Mouse (Mus musculus) olfactory bulb, adult 2 months (tissue): Measurements from ENCODE around the gene Rita1. TPM values are rescaled to one million over a fixed set of nuclear protein-coding genes. Genes with fewer than 3 reads are reported as not detected.

Source experiments
- H3K27ac ChIP-seq: fragments of 200-500 bp; 2 replicates; pipeline ENCODE4 v1.5.1; 2012; ENCODE audit warnings: low read depth, low read length; ENCODE audit not compliant: insufficient read depth
- H3K4me1 ChIP-seq: fragments of 200-500 bp; 2 replicates; pipeline ENCODE4 v1.6.1; 2012; ENCODE audit warnings: low read length; ENCODE audit not compliant: control insufficient read depth, insufficient read depth
- H3K4me3 ChIP-seq: fragments of 200-500 bp; 2 replicates; pipeline ENCODE4 v1.5.1; 2012; ENCODE audit warnings: mild to moderate bottlenecking, low read depth, low read length, moderate library complexity; ENCODE audit not compliant: insufficient read depth
- CTCF ChIP-seq: fragments of 200-500 bp; IDR thresholded peaks from 2 replicates; pipeline ENCODE4 v1.5.1; 2012; ENCODE audit warnings: low read depth, mild to moderate bottlenecking, low read length, moderate library complexity; ENCODE audit not compliant: insufficient read depth
- POLR2A ChIP-seq: fragments of 200-500 bp; IDR thresholded peaks from 2 replicates; pipeline ENCODE4 v1.6.1; 2012; ENCODE audit warnings: mild to moderate bottlenecking, low read depth, low read length, moderate library complexity; ENCODE audit not compliant: insufficient read depth
- WGBS: fragments of 180-500 bp; shearing (Covaris S2); methylation state at CpG from one replicate; pipeline ENCODE4 v1.1.7; 2018; 5-methylcytosine and 5-hydroxymethylcytosine counted together
- polyA plus RNA-seq: library from polyadenylated mRNA; stranded (reverse); fragments of >200 nt; gene quantifications from 2 replicates; pipeline ENCODE4 v1.2.4, GENCODE M21; 2012; ENCODE audit warnings: low replicate concordance; ENCODE audit not compliant: missing spikeins, insufficient read depth, insufficient read length

Rita1 gene
- polyA plus RNA-seq, 1 experiment = not detected

GRCm38 (mm10) chr5:120647814-120648491 is 35.6 kb upstream of the Rita1 start:
- H3K27ac ChIP-seq = peak overlapping the region; percentile 27; the same call in 1 of the 2 replicates
- no peak for TF ChIP-seq POLR2A
- no peak for TF ChIP-seq CTCF

GRCm38 (mm10) chr5:120647361-120647760 is 35.0 kb upstream of the Rita1 start:
- Histone ChIP-seq H3K4me1 (peaks cover 25% of the 10 kb centered on the region), H3K4me3 (no peak overlapping the region), H3K27ac (no peak overlapping the region)
- TF ChIP-seq POLR2A (no peak), CTCF (no peak)
- 77% methylated on average over 4 of the region's 4 CpGs for WGBS

More at GRCm38 (mm10) chr5:120647814-120648491, 35.6 kb upstream of the Rita1 start:
- Histone ChIP-seq H3K4me1 (peaks cover 28% of the 10 kb centered on the region), H3K4me3 (no peak overlapping the region)
- 23% methylated on average over 12 of the region's 12 CpGs for WGBS

- Histone ChIP-seq H3K4me1 (peaks cover 25% of the 10 kb centered on the region), H3K27ac (no peak overlapping the region), H3K4me3 (no peak overlapping the region)
- 29% methylated on average over 6 of the region's 6 CpGs for WGBS
- TF ChIP-seq CTCF (no peak), POLR2A (no peak)
These were observed 33.5 kb upstream of the Rita1 start for GRCm38 (mm10) chr5:120645851-120646250.

- no peak overlapping the region for H3K4me3 ChIP-seq
- TF ChIP-seq POLR2A = no peak
- no peak for TF ChIP-seq CTCF
- no peak overlapping the region for H3K27ac ChIP-seq
- H3K4me1 ChIP-seq = peaks cover 19% of the 10 kb centered on the region
- 83% methylated on average over 3 of the region's 3 CpGs for WGBS
These were observed 31.8 kb upstream of the Rita1 start for GRCm38 (mm10) chr5:120644227-120644626.

- Histone ChIP-seq H3K4me1 (peaks cover 13% of the 10 kb centered on the region), H3K4me3 (no peak overlapping the region), H3K27ac (no peak overlapping the region)
- no peak for TF ChIP-seq CTCF
- no peak for TF ChIP-seq POLR2A
- WGBS = 55% methylated on average over 14 of the region's 14 CpGs
These were observed 31.1 kb upstream of the Rita1 start for GRCm38 (mm10) chr5:120643365-120644085.

GRCm38 (mm10) chr5:120640094-120640493 is 27.7 kb upstream of the Rita1 start:
- no peak overlapping the region for H3K27ac ChIP-seq
- WGBS = 91% methylated on average over 7 of the region's 7 CpGs
- no peak for TF ChIP-seq POLR2A
- no peak overlapping the region for H3K4me3 ChIP-seq
- H3K4me1 ChIP-seq = peaks cover 10% of the 10 kb centered on the region

GRCm38 (mm10) chr5:120635633-120636032 is 23.2 kb upstream of the Rita1 start:
- Histone ChIP-seq H3K4me1 (peaks cover 9% of the 10 kb centered on the region), H3K27ac (peak overlapping the region; percentile 1; the same call in 1 of the 2 replicates), H3K4me3 (no peak overlapping the region)
- no peak for TF ChIP-seq POLR2A
- TF ChIP-seq CTCF = no peak
- WGBS = 83% methylated on average over 5 of the region's 5 CpGs

GRCm38 (mm10) chr5:120634860-120635259 is 22.5 kb upstream of the Rita1 start:
- no peak overlapping the region for H3K27ac ChIP-seq
- TF ChIP-seq POLR2A (no peak), CTCF (no peak)
- H3K4me3 ChIP-seq = no peak overlapping the region
- 64% methylated on average over 5 of the region's 5 CpGs for WGBS
- peaks cover 9% of the 10 kb centered on the region for H3K4me1 ChIP-seq

GRCm38 (mm10) chr5:120634131-120634530 is 21.7 kb upstream of the Rita1 start, which contains the start of gene Cfap73:
Gene Cfap73 (minus strand): TSS chr5:120634235.
- Histone ChIP-seq H3K4me3 (no peak within 1 kb of the TSS), H3K4me1 (peaks cover 9% of the 10 kb centered on the region), H3K27ac (no peak within 1 kb of the TSS)
- 69% methylated on average over 9 of the region's 9 CpGs for WGBS
- TF ChIP-seq CTCF (no peak), POLR2A (no peak)
